Mouse (Mus musculus): Measurements from ENCODE around the gene Scin. TPM values are rescaled to one million over a fixed set of nuclear protein-coding genes. Genes with fewer than 3 reads are reported as not detected.
"Not testable (repeated sequence)": the region's sequence is repeated elsewhere in the genome, so short reads cannot be mapped to it uniquely, and the experiment has no call there.

The Scin gene
- polyA plus RNA-seq (2012; rRNA removed), result 0.68 and 1.1 TPM in 2 replicates

GRCm38 (mm10) chr12:40133573-40134271 lies at the start of gene Scin:
Gene Scin, minus strand, starts transcription at chr12:40134228.
- no peak for TF ChIP-seq CTCF (IDR thresholded peaks at IDR 0.05; ENCODE audit: extremely low read depth, insufficient read depth, insufficient read length, insufficient replicate concordance)
- no peak for TF ChIP-seq POLR2A (IDR thresholded peaks at IDR 0.05; ENCODE audit: low read depth, low read length)
- DNase-seq (ENCODE audit: low read depth in 1 of 2, low spot score in 2 of 2), result no peak
- Histone ChIP-seq H3K27ac (ENCODE audit: insufficient read depth, low read length) (no peak within 1 kb of the TSS), H3K4me1 (ENCODE audit: control insufficient read depth, insufficient read depth, insufficient read length) (peaks cover 5% of the 10 kb centered on the region; the same call in 1 of the 2 replicates), H3K27me3 (ENCODE audit: control insufficient read depth, insufficient read depth, low read length) (peaks cover 13% of the 10 kb centered on the region), H3K36me3 (ENCODE audit: control insufficient read depth, insufficient read depth, low read length) (no peaks in the 10 kb centered on the region), H3K4me3 (ENCODE audit: extremely low read depth, insufficient read depth, insufficient read length) (peak within 1 kb of the TSS; percentile 40; the same call in 1 of the 2 replicates)
- WGBS, result 5% methylated on average over 39 of the region's 39 CpGs

DNA sequence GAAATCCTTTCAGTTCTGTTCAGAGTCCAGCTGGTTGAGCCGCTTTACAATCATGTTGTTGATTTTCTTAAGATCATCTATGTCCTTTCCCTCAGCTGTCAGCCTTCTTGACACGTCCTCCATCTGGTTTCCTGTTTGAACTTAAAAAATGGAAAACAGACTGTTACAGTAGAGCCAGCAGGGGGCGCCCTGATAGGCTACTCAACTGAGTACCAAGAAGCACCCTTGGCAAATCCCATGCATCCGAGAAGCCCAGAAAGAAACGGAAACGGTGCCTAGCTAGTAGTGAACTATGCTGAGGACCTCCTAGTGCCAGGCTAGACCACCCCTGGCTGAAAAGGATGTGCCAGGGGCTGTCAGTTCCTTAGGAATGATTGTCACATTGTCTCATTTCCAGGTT lies 43.1 kb upstream of the Scin start:
- no peaks in the 10 kb centered on the region for H3K4me1 ChIP-seq (ENCODE audit: control insufficient read depth, insufficient read depth, insufficient read length)
- WGBS, result 55% methylated on average over 6 of the region's 6 CpGs
- peak in 1 of 2 experiments; percentile 9 for DNase-seq (ENCODE audit: low read depth in 1 of 2, low spot score in 2 of 2)
- H3K27ac ChIP-seq (ENCODE audit: insufficient read depth, low read length), result no peak overlapping the region
- no peak overlapping the region for H3K4me3 ChIP-seq (ENCODE audit: extremely low read depth, insufficient read depth, insufficient read length)
- H3K27me3 ChIP-seq (ENCODE audit: control insufficient read depth, insufficient read depth, low read length), result no peaks in the 10 kb centered on the region
- no peak for TF ChIP-seq CTCF (IDR thresholded peaks at IDR 0.05; ENCODE audit: extremely low read depth, insufficient read depth, insufficient read length, insufficient replicate concordance)
- TF ChIP-seq POLR2A (IDR thresholded peaks at IDR 0.05; ENCODE audit: low read depth, low read length), result no peak
- H3K36me3 ChIP-seq (ENCODE audit: control insufficient read depth, insufficient read depth, low read length), result no peaks in the 10 kb centered on the region

DNA sequence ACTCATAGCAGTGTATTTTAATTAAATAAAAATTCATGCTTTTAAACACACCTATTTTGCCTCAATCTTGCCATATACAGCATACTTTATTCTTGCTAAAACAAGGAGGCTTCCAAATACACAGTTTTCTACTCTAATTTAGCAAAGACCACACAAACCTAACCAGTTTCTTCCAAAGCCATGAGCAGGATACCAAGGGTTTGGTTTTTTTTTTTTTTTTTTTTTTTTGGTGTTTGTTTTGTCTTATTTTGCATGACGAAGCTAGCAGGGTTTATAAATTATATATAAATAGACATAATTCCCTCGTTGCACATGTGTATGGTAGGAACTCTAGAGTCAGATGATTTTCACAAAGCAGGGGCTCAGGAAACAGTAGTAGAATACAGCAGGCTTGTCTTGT lies 42.1 kb upstream of the Scin start:
- Histone ChIP-seq H3K27ac (ENCODE audit: insufficient read depth, low read length) (no peak overlapping the region), H3K4me1 (ENCODE audit: control insufficient read depth, insufficient read depth, insufficient read length) (no peaks in the 10 kb centered on the region), H3K4me3 (ENCODE audit: extremely low read depth, insufficient read depth, insufficient read length) (no peak overlapping the region), H3K27me3 (ENCODE audit: control insufficient read depth, insufficient read depth, low read length) (no peaks in the 10 kb centered on the region), H3K36me3 (ENCODE audit: control insufficient read depth, insufficient read depth, low read length) (no peaks in the 10 kb centered on the region)
- DNase-seq (ENCODE audit: low read depth in 1 of 2, low spot score in 2 of 2), result no peak
- no peak for TF ChIP-seq CTCF (IDR thresholded peaks at IDR 0.05; ENCODE audit: extremely low read depth, insufficient read depth, insufficient read length, insufficient replicate concordance)
- TF ChIP-seq POLR2A (IDR thresholded peaks at IDR 0.05; ENCODE audit: low read depth, low read length), result no peak
- WGBS, result 74% methylated on average over 2 of the region's 2 CpGs

- not testable (repeated sequence) for H3K4me1 ChIP-seq (ENCODE audit: control insufficient read depth, insufficient read depth, insufficient read length); H3K36me3 ChIP-seq (ENCODE audit: control insufficient read depth, insufficient read depth, low read length); H3K27ac ChIP-seq (ENCODE audit: insufficient read depth, low read length); DNase-seq (ENCODE audit: low read depth in 1 of 2, low spot score in 2 of 2); H3K27me3 ChIP-seq (ENCODE audit: control insufficient read depth, insufficient read depth, low read length); H3K4me3 ChIP-seq (ENCODE audit: extremely low read depth, insufficient read depth, insufficient read length)
- 67% methylated on average over 1 of the region's 1 CpGs for WGBS
Observed at GRCm38 (mm10) chr12:40175171-40175570, 41.1 kb upstream of the Scin start.

GRCm38 (mm10) chr12:40171637-40172036 lies 37.6 kb upstream of the Scin start:
- TF ChIP-seq CTCF (IDR thresholded peaks at IDR 0.05; ENCODE audit: extremely low read depth, insufficient read depth, insufficient read length, insufficient replicate concordance) (no peak), POLR2A (IDR thresholded peaks at IDR 0.05; ENCODE audit: low read depth, low read length) (no peak)
- Histone ChIP-seq H3K4me3 (ENCODE audit: extremely low read depth, insufficient read depth, insufficient read length) (no peak overlapping the region), H3K36me3 (ENCODE audit: control insufficient read depth, insufficient read depth, low read length) (no peaks in the 10 kb centered on the region), H3K27me3 (ENCODE audit: control insufficient read depth, insufficient read depth, low read length) (no peaks in the 10 kb centered on the region), H3K27ac (ENCODE audit: insufficient read depth, low read length) (no peak overlapping the region), H3K4me1 (ENCODE audit: control insufficient read depth, insufficient read depth, insufficient read length) (no peaks in the 10 kb centered on the region)
- WGBS, result 94% methylated on average over 2 of the region's 2 CpGs
- no peak for DNase-seq (ENCODE audit: low read depth in 1 of 2, low spot score in 2 of 2)

GRCm38 (mm10) chr12:40169675-40170074 lies 35.6 kb upstream of the Scin start:
- no peak for TF ChIP-seq CTCF (IDR thresholded peaks at IDR 0.05; ENCODE audit: extremely low read depth, insufficient read depth, insufficient read length, insufficient replicate concordance)
- TF ChIP-seq POLR2A (IDR thresholded peaks at IDR 0.05; ENCODE audit: low read depth, low read length), result no peak
- H3K4me1 ChIP-seq (ENCODE audit: control insufficient read depth, insufficient read depth, insufficient read length), result no peaks in the 10 kb centered on the region
- WGBS, result 97% methylated on average over 1 of the region's 1 CpGs
- no peaks in the 10 kb centered on the region for H3K36me3 ChIP-seq (ENCODE audit: control insufficient read depth, insufficient read depth, low read length)
- no peak for DNase-seq (ENCODE audit: low read depth in 1 of 2, low spot score in 2 of 2)
- no peak overlapping the region for H3K4me3 ChIP-seq (ENCODE audit: extremely low read depth, insufficient read depth, insufficient read length)
- H3K27ac ChIP-seq (ENCODE audit: insufficient read depth, low read length), result no peak overlapping the region
- no peaks in the 10 kb centered on the region for H3K27me3 ChIP-seq (ENCODE audit: control insufficient read depth, insufficient read depth, low read length)

GRCm38 (mm10) chr12:40164621-40165020 lies 30.6 kb upstream of the Scin start:
- no peak overlapping the region for H3K4me3 ChIP-seq (ENCODE audit: extremely low read depth, insufficient read depth, insufficient read length)
- no peak for TF ChIP-seq CTCF (IDR thresholded peaks at IDR 0.05; ENCODE audit: extremely low read depth, insufficient read depth, insufficient read length, insufficient replicate concordance)
- TF ChIP-seq POLR2A (IDR thresholded peaks at IDR 0.05; ENCODE audit: low read depth, low read length), result no peak
- no peak overlapping the region for H3K27ac ChIP-seq (ENCODE audit: insufficient read depth, low read length)
- H3K4me1 ChIP-seq (ENCODE audit: control insufficient read depth, insufficient read depth, insufficient read length), result no peaks in the 10 kb centered on the region
- no peaks in the 10 kb centered on the region for H3K36me3 ChIP-seq (ENCODE audit: control insufficient read depth, insufficient read depth, low read length)
- H3K27me3 ChIP-seq (ENCODE audit: control insufficient read depth, insufficient read depth, low read length), result no peaks in the 10 kb centered on the region
- peak in 1 of 2 experiments; percentile 7 for DNase-seq (ENCODE audit: low read depth in 1 of 2, low spot score in 2 of 2)
- 5% methylated on average over 2 of the region's 2 CpGs for whole genome bisulfite sequencing
